Mouse (Mus musculus): Measurements from ENCODE around the gene Slc11a1.
A peak's percentile ranks its signal among the peaks of the same experiment; 100 is the strongest.

The Slc11a1 gene

GRCm38 (mm10) chr1:74352532-74353096 is 22.4 kb upstream of the Slc11a1 start:
- no peak for DNase-seq (ENCODE audit: low read depth in 2 of 2, low spot score in 2 of 2)

GRCm38 (mm10) chr1:74353453-74354229 is 21.4 kb upstream of the Slc11a1 start:
- no peak for DNase-seq (ENCODE audit: low read depth in 2 of 2, low spot score in 2 of 2)

- DNase-seq (ENCODE audit: low read depth in 2 of 2, low spot score in 2 of 2), result no peak
These were observed 17.5 kb upstream of the Slc11a1 start for GRCm38 (mm10) chr1:74357531-74357930.

- no peak for DNase-seq (ENCODE audit: low read depth in 2 of 2, low spot score in 2 of 2)
These were observed 15.0 kb upstream of the Slc11a1 start for GRCm38 (mm10) chr1:74359952-74360517.

GRCm38 (mm10) chr1:74361812-74362211 is 13.2 kb upstream of the Slc11a1 start, which contains the start of gene Catip:
Gene Catip (plus strand): TSS chr1:74362108.
- peak; percentile 28 to 46 for DNase-seq (ENCODE audit: low read depth in 2 of 2, low spot score in 2 of 2)

- no peak for DNase-seq (ENCODE audit: low read depth in 2 of 2, low spot score in 2 of 2)
These were observed 12.4 kb upstream of the Slc11a1 start for GRCm38 (mm10) chr1:74362325-74363229.

- DNase-seq (ENCODE audit: low read depth in 2 of 2, low spot score in 2 of 2), result no peak
These were observed 11.6 kb upstream of the Slc11a1 start for GRCm38 (mm10) chr1:74363437-74363836.

GRCm38 (mm10) chr1:74364270-74364669 is 10.7 kb upstream of the Slc11a1 start:
- no peak for DNase-seq (ENCODE audit: low read depth in 2 of 2, low spot score in 2 of 2)

GRCm38 (mm10) chr1:74367886-74368645 is 6.9 kb upstream of the Slc11a1 start:
- DNase-seq (ENCODE audit: low read depth in 2 of 2, low spot score in 2 of 2), result no peak

- no peak for DNase-seq (ENCODE audit: low read depth in 2 of 2, low spot score in 2 of 2)
These were observed 5.0 kb upstream of the Slc11a1 start for GRCm38 (mm10) chr1:74370040-74370439.

GRCm38 (mm10) chr1:74373372-74373771 is 1.6 kb upstream of the Slc11a1 start:
- DNase-seq (ENCODE audit: low read depth in 2 of 2, low spot score in 2 of 2), result no peak

- DNase-seq (ENCODE audit: low read depth in 2 of 2, low spot score in 2 of 2), result no peak
These were observed 566 bp downstream of the Slc11a1 start for GRCm38 (mm10) chr1:74375561-74375960.

GRCm38 (mm10) chr1:74376396-74376795 is 1.4 kb downstream of the Slc11a1 start:
- no peak for DNase-seq (ENCODE audit: low read depth in 2 of 2, low spot score in 2 of 2)

- DNase-seq (ENCODE audit: low read depth in 2 of 2, low spot score in 2 of 2), result no peak
These were observed 4.1 kb downstream of the Slc11a1 start for GRCm38 (mm10) chr1:74379058-74379504.

GRCm38 (mm10) chr1:74380484-74380883 is 5.5 kb downstream of the Slc11a1 start:
- DNase-seq (ENCODE audit: low read depth in 2 of 2, low spot score in 2 of 2), result no peak

GRCm38 (mm10) chr1:74381588-74382021 is 6.6 kb downstream of the Slc11a1 start:
- DNase-seq (ENCODE audit: low read depth in 2 of 2, low spot score in 2 of 2), result no peak

GRCm38 (mm10) chr1:74383385-74383784 is 8.4 kb downstream of the Slc11a1 start:
- DNase-seq (ENCODE audit: low read depth in 2 of 2, low spot score in 2 of 2), result no peak

- no peak for DNase-seq (ENCODE audit: low read depth in 2 of 2, low spot score in 2 of 2)
These were observed 9.5 kb downstream of the Slc11a1 start for GRCm38 (mm10) chr1:74384525-74384924.

- DNase-seq (ENCODE audit: low read depth in 2 of 2, low spot score in 2 of 2), result no peak
These were observed 10.1 kb downstream of the Slc11a1 start for GRCm38 (mm10) chr1:74385064-74385463.

GRCm38 (mm10) chr1:74385531-74385930 is 10.5 kb downstream of the Slc11a1 start:
- DNase-seq (ENCODE audit: low read depth in 2 of 2, low spot score in 2 of 2), result no peak

- no peak for DNase-seq (ENCODE audit: low read depth in 2 of 2, low spot score in 2 of 2)
These were observed 11.3 kb downstream of the Slc11a1 start for GRCm38 (mm10) chr1:74386363-74386713.

Measured in CD8-positive naive resting alpha-beta T cell, adult 2 months (primary cell).